Mouse (Mus musculus) forebrain, postnatal 0 days (tissue): ENCODE data around the gene Cyfip2. TPM values are rescaled to one million over a fixed set of nuclear protein-coding genes. Genes with fewer than 3 reads are reported as not detected.

Experiments
- ATAC-seq: fragments of 200-750 bp; cut with Nextera tagmentation; 2 replicates; pipeline ENCODE4 v1.8.0; 2017; ENCODE audit warnings: mild to moderate bottlenecking, moderate library complexity
- DNase-seq: peaks from one replicate; pipeline ENCODE4 v3.0.0-alpha.2; 2015
- H3K27ac ChIP-seq: fragments of 300-500 bp; sonication (generic); 2 replicates; pipeline ENCODE4 v1.5.1; 2014; ENCODE audit warnings: low read depth, mild to moderate bottlenecking, antibody characterized with exemption, low read length, moderate library complexity, mixed read lengths
- H3K27me3 ChIP-seq: fragments of 300-500 bp; sonication (generic); 2 replicates; pipeline ENCODE4 v1.6.1; 2014; ENCODE audit warnings: mild to moderate bottlenecking, low read length, mixed read lengths; ENCODE audit not compliant: insufficient read depth
- H3K36me3 ChIP-seq: fragments of 300-500 bp; sonication (generic); 2 replicates; pipeline ENCODE4 v1.6.1; 2014; ENCODE audit warnings: mild to moderate bottlenecking, moderate library complexity; ENCODE audit not compliant: insufficient read depth
- H3K4me1 ChIP-seq: fragments of 300-500 bp; sonication (generic); 2 replicates; pipeline ENCODE4 v1.6.1; 2014; ENCODE audit warnings: antibody characterized with exemption; ENCODE audit not compliant: insufficient read depth
- H3K4me2 ChIP-seq: fragments of 300-500 bp; sonication (generic); 2 replicates; pipeline ENCODE4 v1.6.1; 2014; ENCODE audit warnings: low read depth, mild to moderate bottlenecking, moderate library complexity
- H3K4me3 ChIP-seq: fragments of 300-500 bp; sonication (generic); 2 replicates; pipeline ENCODE4 v1.5.1; 2014; ENCODE audit warnings: low read depth, low read length, mixed read lengths
- H3K9ac ChIP-seq: fragments of 300-500 bp; sonication (generic); 2 replicates; pipeline ENCODE4 v1.6.1; 2014; ENCODE audit warnings: mild to moderate bottlenecking
- H3K9me3 ChIP-seq: fragments of 300-500 bp; sonication (generic); 2 replicates; pipeline ENCODE4 v1.6.1; 2016; ENCODE audit warnings: low read length
- CTCF ChIP-seq: sonication (generic); IDR thresholded peaks from 2 replicates; pipeline ENCODE4 v1.5.1; 2016; ENCODE audit warnings: antibody characterized with exemption, control low read depth, low read depth
- WGBS: fragments of 180-500 bp; shearing (Covaris S2); extraction: QIAGEN DNeasy Blood & Tissue Kit; methylation state at CpG from one replicate; pipeline ENCODE4 v1.1.7; 2014; 5-methylcytosine and 5-hydroxymethylcytosine counted together
- polyA plus RNA-seq: library from polyadenylated mRNA; unstranded; fragments of >200 nt; fragmentation: Nextera tagmentation; extraction: Ambion mirVana; gene quantifications from 2 replicates; pipeline ENCODE4 v1.2.1, GENCODE M21; 2015
- total RNA-seq: library from RNA; depleted of rRNA; stranded (reverse); fragments of >200 nt; gene quantifications from 2 replicates; pipeline ENCODE4 v1.2.3, GENCODE M21; 2014

Gene Cyfip2
- total and polyA plus RNA-seq, 2 experiments from 2014 or later: 75.8 to 114 TPM

DNA sequence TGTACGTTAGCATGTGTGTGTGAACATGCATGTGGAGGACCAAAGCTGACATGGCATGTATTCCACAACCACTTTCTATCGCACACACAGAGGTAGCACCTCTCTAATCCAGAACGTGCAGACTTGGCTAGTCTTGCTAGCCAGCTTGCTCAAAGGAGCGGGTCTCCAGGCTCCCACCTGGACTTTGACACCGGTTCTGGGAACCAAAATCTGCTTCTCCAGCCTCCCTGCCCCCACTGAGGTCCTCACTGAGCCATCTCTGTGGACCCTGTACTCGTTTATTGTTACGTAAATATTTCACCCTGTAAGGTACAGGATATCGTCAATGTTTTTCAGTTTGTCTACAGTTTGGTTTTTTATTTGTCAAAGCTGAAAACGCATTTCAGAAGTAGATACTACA is 10.2 kb downstream of the Cyfip2 start:
- ATAC-seq (no peak), DNase-seq (no peak)
- no peaks in the 10 kb centered on the region for H3K9me3 ChIP-seq
- no peaks in the 10 kb centered on the region; the same call in 1 of the 2 replicates for H3K36me3 ChIP-seq
- no peak for TF ChIP-seq CTCF
- no peak overlapping the region for H3K4me3 ChIP-seq
- WGBS: 84% methylated on average over 9 of the region's 9 CpGs
- no peak overlapping the region for H3K9ac ChIP-seq
- no peak overlapping the region for H3K4me2 ChIP-seq
- no peaks in the 10 kb centered on the region for H3K27me3 ChIP-seq
- no peaks in the 10 kb centered on the region; the same call in 1 of the 2 replicates for H3K4me1 ChIP-seq
- no peak overlapping the region for H3K27ac ChIP-seq

DNA sequence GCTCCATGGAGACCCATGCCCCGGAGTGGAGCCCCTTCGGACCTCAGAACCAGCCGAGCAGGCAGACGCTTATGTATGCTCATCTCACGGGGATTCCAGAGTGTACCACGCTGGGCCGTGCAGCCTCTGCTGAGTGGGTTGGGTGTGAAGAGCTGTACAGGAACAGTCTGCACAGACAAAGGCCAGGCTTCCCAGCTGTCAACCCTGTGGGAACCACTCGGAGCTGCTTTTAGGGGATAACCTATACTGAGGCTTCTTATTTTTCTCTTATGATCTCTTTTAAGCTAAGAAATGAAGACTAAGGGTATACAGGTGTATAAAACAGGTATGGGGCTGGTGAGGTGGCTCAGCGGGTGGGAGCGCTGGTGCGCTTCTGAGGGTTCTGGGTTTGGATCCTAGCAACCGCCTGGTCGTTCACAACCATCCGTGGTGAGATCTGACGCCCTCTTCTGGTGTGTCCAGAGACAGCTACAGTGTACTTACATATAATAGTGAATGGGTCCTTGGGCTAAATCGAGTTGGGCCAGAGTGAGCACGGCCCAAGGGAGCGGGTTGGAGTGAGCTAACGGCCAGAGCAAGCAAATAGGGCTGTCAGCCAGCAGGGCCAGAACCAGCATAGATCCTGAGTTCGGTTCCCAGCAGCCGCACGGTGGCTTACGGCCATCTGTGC is 10.9 kb downstream of the Cyfip2 start:
- Histone ChIP-seq H3K4me2 (no peak overlapping the region), H3K4me3 (no peak overlapping the region), H3K9me3 (no peaks in the 10 kb centered on the region), H3K36me3 (no peaks in the 10 kb centered on the region; the same call in 1 of the 2 replicates), H3K27ac (no peak overlapping the region), H3K4me1 (no peaks in the 10 kb centered on the region; the same call in 1 of the 2 replicates), H3K9ac (no peak overlapping the region), H3K27me3 (no peaks in the 10 kb centered on the region)
- WGBS: 88% methylated on average over 23 of the region's 23 CpGs
- no peak for TF ChIP-seq CTCF
- DNase-seq (no peak), ATAC-seq (no peak)

DNA sequence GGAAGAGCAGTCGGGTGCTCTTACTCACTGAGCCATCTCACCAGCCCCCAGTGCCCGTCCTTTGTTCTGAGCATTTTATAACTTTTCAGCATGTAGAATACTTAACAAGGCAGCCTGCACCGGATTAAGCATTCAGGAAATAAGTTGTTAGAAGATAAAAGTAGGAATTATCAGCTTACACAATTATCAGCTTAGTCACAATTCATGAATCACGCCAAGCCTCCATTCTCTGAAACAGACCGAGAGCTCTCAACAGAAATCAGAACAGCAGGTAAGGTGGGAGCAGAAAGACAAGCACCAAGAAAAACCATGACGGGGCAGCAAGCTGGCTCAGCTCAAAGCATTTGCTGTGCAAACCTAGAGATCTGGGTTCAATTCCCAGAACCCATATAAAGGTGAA is 12.8 kb downstream of the Cyfip2 start:
- Histone ChIP-seq H3K9me3 (no peaks in the 10 kb centered on the region), H3K4me2 (no peak overlapping the region), H3K4me1 (no peaks in the 10 kb centered on the region; the same call in 1 of the 2 replicates), H3K27ac (no peak overlapping the region), H3K9ac (no peak overlapping the region), H3K27me3 (no peaks in the 10 kb centered on the region), H3K4me3 (no peak overlapping the region), H3K36me3 (no peaks in the 10 kb centered on the region; the same call in 1 of the 2 replicates)
- DNase-seq (no peak), ATAC-seq (no peak)
- no peak for TF ChIP-seq CTCF
- WGBS: 43% methylated on average over 6 of the region's 6 CpGs

DNA sequence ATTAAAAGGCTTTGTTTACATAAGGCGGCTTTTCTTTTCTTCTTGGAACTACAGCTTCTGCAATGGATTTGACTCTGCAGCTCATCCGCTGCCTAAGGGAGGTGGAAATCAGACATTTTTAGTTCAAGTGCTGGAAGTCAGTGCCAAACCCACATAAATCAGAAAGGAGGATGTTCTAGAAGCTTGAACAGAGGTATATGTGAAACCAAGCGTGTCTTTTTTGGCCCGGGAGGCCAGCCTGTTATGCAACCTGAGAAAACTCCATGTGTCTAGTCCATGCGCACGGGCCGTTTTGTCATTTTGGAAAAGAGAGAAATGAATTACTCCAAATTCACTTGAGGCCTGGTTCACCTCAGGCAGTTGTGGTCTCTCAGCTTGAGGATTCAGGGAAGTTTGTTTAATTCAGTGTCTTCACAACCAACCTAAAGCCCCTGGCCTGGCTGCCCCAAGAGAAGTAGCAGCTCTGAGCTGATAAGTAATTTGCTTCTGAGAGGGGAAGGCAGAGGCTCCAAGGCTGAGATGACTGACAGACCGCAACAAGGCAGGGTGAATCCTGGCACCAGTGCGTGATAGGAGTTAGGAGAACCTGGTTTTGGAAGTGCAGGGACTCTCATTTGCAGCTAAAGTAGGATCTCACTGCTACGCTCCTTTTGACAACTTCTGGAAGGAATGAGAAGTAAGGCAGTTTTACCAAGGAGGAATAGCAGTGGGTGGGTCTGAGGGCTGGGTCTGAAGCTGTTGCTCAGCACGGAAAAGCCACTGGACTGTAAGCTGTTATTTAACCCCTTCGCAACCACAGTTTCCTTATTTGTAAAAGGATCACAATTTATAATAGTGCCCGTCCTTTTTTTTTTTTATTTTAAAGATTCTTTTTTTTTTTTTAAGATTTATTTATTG is 13.5 kb downstream of the Cyfip2 start:
- WGBS: 79% methylated on average over 13 of the region's 13 CpGs
- H3K9me3 ChIP-seq: no peaks in the 10 kb centered on the region
- H3K4me1 ChIP-seq: no peaks in the 10 kb centered on the region; the same call in 1 of the 2 replicates
- no peak overlapping the region for H3K27ac ChIP-seq
- H3K4me2 ChIP-seq: no peak overlapping the region
- H3K4me3 ChIP-seq: no peak overlapping the region
- H3K9ac ChIP-seq: no peak overlapping the region
- ATAC-seq (no peak), DNase-seq (no peak)
- no peaks in the 10 kb centered on the region for H3K27me3 ChIP-seq
- no peaks in the 10 kb centered on the region; the same call in 1 of the 2 replicates for H3K36me3 ChIP-seq
- TF ChIP-seq CTCF: no peak

DNA sequence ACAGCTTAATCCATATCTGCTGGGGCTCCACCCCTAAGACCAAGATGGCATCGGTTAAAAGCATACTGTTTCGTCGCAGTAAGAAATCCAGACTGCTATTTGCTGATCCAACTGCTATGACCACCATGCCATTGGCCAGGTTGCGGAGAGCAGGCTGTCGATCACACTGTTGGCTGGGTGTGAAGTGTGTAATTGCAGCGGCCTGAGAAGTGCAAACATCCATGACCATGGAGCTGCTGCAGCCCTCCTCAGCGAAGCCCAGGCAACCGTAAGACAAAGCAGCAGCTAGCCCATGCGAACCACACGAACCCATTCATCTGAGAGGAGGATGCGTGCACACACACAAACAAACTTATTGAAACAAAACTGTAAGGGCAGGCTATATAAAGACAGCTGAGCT is 18.3 kb downstream of the Cyfip2 start:
- 78% methylated on average over 11 of the region's 11 CpGs for WGBS
- Histone ChIP-seq H3K27ac (no peak overlapping the region), H3K9me3 (no peaks in the 10 kb centered on the region), H3K4me1 (no peaks in the 10 kb centered on the region), H3K27me3 (no peaks in the 10 kb centered on the region), H3K36me3 (peaks cover 17% of the 10 kb centered on the region), H3K9ac (no peak overlapping the region), H3K4me3 (no peak overlapping the region), H3K4me2 (no peak overlapping the region)
- no peak for DNase-seq
- no peak for ATAC-seq
- TF ChIP-seq CTCF: no peak

DNA sequence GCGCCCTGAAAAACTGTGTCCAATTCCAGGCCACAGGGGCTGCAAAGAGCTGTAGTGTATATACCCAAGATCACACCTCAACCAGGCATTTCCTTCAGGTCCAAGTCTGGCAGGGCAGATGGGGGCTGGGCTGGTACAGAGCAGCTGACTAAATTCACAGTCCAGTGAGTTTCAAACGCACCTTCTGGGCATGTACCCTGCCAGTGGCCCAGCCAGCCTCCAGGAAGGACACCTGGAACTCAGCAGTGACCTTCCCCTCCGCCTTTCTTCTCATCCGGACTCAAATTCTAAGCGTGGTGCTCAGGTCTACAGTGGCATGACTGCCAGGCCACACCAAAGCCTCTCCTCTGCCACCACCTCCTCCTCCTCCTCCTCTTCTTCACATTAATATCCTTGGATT is 19.2 kb downstream of the Cyfip2 start:
- Histone ChIP-seq H3K9ac (no peak overlapping the region), H3K27ac (no peak overlapping the region), H3K4me3 (no peak overlapping the region), H3K9me3 (no peaks in the 10 kb centered on the region), H3K27me3 (no peaks in the 10 kb centered on the region), H3K36me3 (peaks cover 26% of the 10 kb centered on the region), H3K4me2 (no peak overlapping the region), H3K4me1 (no peaks in the 10 kb centered on the region)
- TF ChIP-seq CTCF: no peak
- no peak for DNase-seq
- no peak for ATAC-seq
- WGBS: 94% methylated on average over 5 of the region's 5 CpGs

GRCm38 (mm10) chr11:46290988-46291405 is 21.7 kb downstream of the Cyfip2 start:
- Histone ChIP-seq H3K4me2 (no peak overlapping the region), H3K9ac (no peak overlapping the region), H3K4me1 (no peaks in the 10 kb centered on the region), H3K27ac (no peak overlapping the region), H3K27me3 (no peaks in the 10 kb centered on the region), H3K4me3 (no peak overlapping the region), H3K9me3 (no peaks in the 10 kb centered on the region), H3K36me3 (peaks cover 41% of the 10 kb centered on the region)
- 36% methylated on average over 10 of the region's 10 CpGs for WGBS
- ATAC-seq (peak; percentile 64), DNase-seq (no peak)
- TF ChIP-seq CTCF: no peak
